ENCODE assay signal across 9 mouse cellular contexts in the genomic region with DNA sequence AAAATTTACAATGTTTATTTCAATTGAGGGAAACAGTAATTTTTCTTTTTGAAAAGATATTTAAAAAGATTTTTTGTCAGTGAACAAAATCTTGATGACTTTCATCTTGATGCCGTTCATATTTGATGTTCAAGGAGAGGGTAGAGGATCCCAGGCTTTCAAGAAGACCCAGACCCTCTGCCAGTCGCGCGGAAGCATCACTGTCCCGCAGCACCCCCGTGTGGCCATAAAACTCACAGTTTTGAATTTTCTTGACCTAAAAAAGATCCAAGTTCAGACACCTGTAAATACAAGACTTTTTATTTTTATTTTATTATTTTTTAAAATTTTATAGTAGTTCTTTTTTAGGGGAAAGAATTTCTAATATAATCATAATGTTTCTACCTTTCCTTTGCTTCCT.
A peak's percentile ranks its signal among the peaks of the same experiment; 100 is the strongest.
DNase-seq lines count a peak whose midpoint lies in the region; TF ChIP-seq lines count a peak whose summit lies in the region.
"Had no signal": no experiment of that assay in that cellular context is flagged by ENCODE, and none has a peak within 500 bp of the region (broad histone marks: within the 10 kb centered on the region; RNA-seq: fewer than 3 reads in every experiment).

No protein-coding gene starts in this region.

- peaks cover 3% of the 10 kb centered on the region for H3K4me1 ChIP-seq in olfactory bulb, adult 2 months (ENCODE audit: control insufficient read depth, insufficient read depth, low read length)
- H3K4me1 ChIP-seq: liver, embryonic 15.5 days had no signal

- intact Hi-C loops in gastrocnemius, adult 2 months (cut with DNase I) = no loop called here
- intact Hi-C loops in gastrocnemius, postnatal 36 days (cut with DNase I) = no loop called here
- intact Hi-C loops in left cerebral cortex, postnatal 4 days (cut with DNase I) = loop anchor here (10.0 kb wide), 2 partner anchors 421 to 731 kb away; no protein-coding TSS in a partner anchor

- H3K4me3 ChIP-seq in gastrocnemius, adult 2 months = no peak overlapping the region
- H3K4me3 ChIP-seq in olfactory bulb, adult 2 months (ENCODE audit: insufficient read depth, low read depth, low read length) = no peak overlapping the region
- H3K4me3 ChIP-seq: liver, embryonic 15.5 days had no signal

- WGBS in olfactory bulb, adult 2 months = 15% methylated on average over 6 of the region's 6 CpGs

- TF ChIP-seq CTCF in gastrocnemius, adult 2 months (IDR thresholded peaks at IDR 0.05) = peak; percentile 36
- 0 out of 2 replicates have a peak, but pooled peaks have one; percentile 30 for TF ChIP-seq CTCF in olfactory bulb, adult 2 months (IDR thresholded peaks at IDR 0.05; ENCODE audit: insufficient read depth, low read depth, low read length)

- DNase-seq in gastrocnemius, adult 2 months = no peak
- no peak for DNase-seq in gastrocnemius, postnatal 36 days
- peak; percentile 30 for DNase-seq in right cerebral cortex, adult 18-20 months
- DNase-seq in right cerebral cortex, postnatal 25 days = no peak
- DNase-seq in embryo, embryonic 9.5 days (ENCODE audit: extremely low spot score) = peak; percentile 42
- DNase-seq in left cerebral cortex, postnatal 4 days = peak; percentile 58
- no peak for DNase-seq in gastrocnemius, postnatal 4 days (ENCODE audit: low spot score in 2 of 2)

- no peak for TF ChIP-seq POLR2A in olfactory bulb, adult 2 months (IDR thresholded peaks at IDR 0.05; ENCODE audit: insufficient read depth, low read depth, low read length)

- H3K27ac ChIP-seq in gastrocnemius, adult 2 months = no peak overlapping the region
- H3K27ac ChIP-seq in olfactory bulb, adult 2 months (ENCODE audit: insufficient read depth, low read depth, low read length) = no peak overlapping the region
- H3K27ac ChIP-seq: liver, embryonic 15.5 days had no signal

Comparison
In these comparisons a context has a peak if more than half of its experiments do, and no peak if none do; other contexts are left out.
1. DNase-seq: peak in right cerebral cortex, adult 18-20 months (single experiment), embryo, embryonic 9.5 days (single experiment) and left cerebral cortex, postnatal 4 days (single experiment); none in gastrocnemius, adult 2 months (single experiment), gastrocnemius, postnatal 36 days (0 of 2), right cerebral cortex, postnatal 25 days (single experiment) and gastrocnemius, postnatal 4 days (0 of 2).